Mouse (Mus musculus) large intestine, adult 2 months (tissue): ENCODE measurements at regions not wholly inside any gene's neighbourhood (a gene's known extent, or its start where the extent isn't known, plus 50 kb on each side); places are given as distances from the start of the nearest gene placed in this dataset.
A peak's percentile ranks its signal among the peaks of the same experiment; 100 is the strongest.

ENCODE experiments used
- DNase-seq: peaks from one replicate; pipeline ENCODE4 v3.0.0-alpha.2; 2012; ENCODE audit warnings: low read depth, low spot score
- WGBS: fragments of 180-500 bp; shearing (Covaris S2); methylation state at CpG from one replicate; pipeline ENCODE4 v1.1.7; 2018; 5-methylcytosine and 5-hydroxymethylcytosine counted together

GRCm38 (mm10) chr2:61250068-61250800, 287.2 kb upstream of the Rbms1 start:
- DNase-seq, result no peak

GRCm38 (mm10) chr2:61247956-61248355, 285.0 kb upstream of the Rbms1 start:
- 59% methylated on average over 4 of the region's 4 CpGs for WGBS
- DNase-seq, result no peak

More at GRCm38 (mm10) chr2:61250068-61250800, 287.2 kb upstream of the Rbms1 start:
- 22% methylated on average over 9 of the region's 9 CpGs for WGBS

- WGBS, result 53% methylated on average over 2 of the region's 2 CpGs
- no peak for DNase-seq
These were observed 284.3 kb upstream of the Rbms1 start for GRCm38 (mm10) chr2:61247336-61247735.

- DNase-seq, result no peak
- WGBS, result 11% methylated on average over 3 of the region's 3 CpGs
These were observed 283.8 kb upstream of the Rbms1 start for GRCm38 (mm10) chr2:61246691-61247258.

GRCm38 (mm10) chr2:61245526-61245925, 282.5 kb upstream of the Rbms1 start:
- DNase-seq, result no peak
- WGBS, result 35% methylated on average over 7 of the region's 7 CpGs

- WGBS, result 26% methylated on average over 3 of the region's 3 CpGs
- DNase-seq, result no peak
These were observed 258.7 kb upstream of the Rbms1 start for GRCm38 (mm10) chr2:61221676-61222075.

- WGBS, result 73% methylated on average over 2 of the region's 2 CpGs
- no peak for DNase-seq
These were observed 258.2 kb upstream of the Rbms1 start for GRCm38 (mm10) chr2:61221157-61221556.

- WGBS, result 97% methylated on average over 1 of the region's 1 CpGs
- DNase-seq, result no peak
These were observed 251.0 kb upstream of the Rbms1 start for GRCm38 (mm10) chr2:61213951-61214350.

GRCm38 (mm10) chr2:61201387-61201786, 238.4 kb upstream of the Rbms1 start:
- DNase-seq, result no peak

GRCm38 (mm10) chr2:61193976-61194375, 231.0 kb upstream of the Rbms1 start:
- no peak for DNase-seq

GRCm38 (mm10) chr2:61182424-61182979, 219.5 kb upstream of the Rbms1 start:
- DNase-seq, result no peak
- 70% methylated on average over 8 of the region's 8 CpGs for whole genome bisulfite sequencing

More at GRCm38 (mm10) chr2:61193976-61194375, 231.0 kb upstream of the Rbms1 start:
- WGBS, result 66% methylated on average over 2 of the region's 2 CpGs

GRCm38 (mm10) chr2:61177801-61178200, 214.8 kb upstream of the Rbms1 start:
- WGBS, result 69% methylated on average over 2 of the region's 2 CpGs
- no peak for DNase-seq

- 49% methylated on average over 2 of the region's 2 CpGs for WGBS
- DNase-seq, result no peak
These were observed 213.8 kb upstream of the Rbms1 start for GRCm38 (mm10) chr2:61176807-61177206.

- WGBS, result 70% methylated on average over 2 of the region's 2 CpGs
- no peak for DNase-seq
These were observed 210.6 kb upstream of the Rbms1 start for GRCm38 (mm10) chr2:61173581-61173980.

- WGBS, result 77% methylated on average over 1 of the region's 1 CpGs
- DNase-seq, result no peak
These were observed 198.3 kb upstream of the Rbms1 start for GRCm38 (mm10) chr2:61161336-61161735.

GRCm38 (mm10) chr2:61159761-61160160, 196.8 kb upstream of the Rbms1 start:
- no peak for DNase-seq
- 78% methylated on average over 3 of the region's 3 CpGs for WGBS

- WGBS, result 28% methylated on average over 19 of the region's 19 CpGs
- peak; percentile 10 for DNase-seq
These were observed 176.1 kb upstream of the Rbms1 start for GRCm38 (mm10) chr2:61138998-61139631.

- 17% methylated on average over 3 of the region's 3 CpGs for WGBS
- no peak for DNase-seq
These were observed 175.6 kb upstream of the Rbms1 start for GRCm38 (mm10) chr2:61138625-61138997.

GRCm38 (mm10) chr2:61137378-61137777, 174.4 kb upstream of the Rbms1 start:
- no peak for DNase-seq
- WGBS, result 46% methylated on average over 3 of the region's 3 CpGs

- no peak for DNase-seq
- WGBS, result 53% methylated on average over 1 of the region's 1 CpGs
These were observed 173.9 kb upstream of the Rbms1 start for GRCm38 (mm10) chr2:61136926-61137325.
